25 mouse cellular contexts compared by ENCODE assay signal in genomic region chr14:59186121-59186520, GRCm38 (mm10). TPM values are rescaled to one million over a fixed set of nuclear protein-coding genes. Genes with fewer than 3 reads are reported as not detected.
DNase-seq lines count a peak whose midpoint lies in the region; ATAC-seq and TF ChIP-seq lines count a peak whose summit lies in the region.
"Had no signal": no experiment of that assay in that cellular context is flagged by ENCODE, and none has a peak within 500 bp of the region (broad histone marks: within the 10 kb centered on the region; RNA-seq: fewer than 3 reads in every experiment).

No protein-coding gene starts in this region.

- dilution Hi-C loops in CH12.LX (cut with MboI; ENCODE audit: extremely low pct_ligation_motif_present, extremely low pct_unique_long_range_greater_than_20kb, low sequenced_read_pairs): no loop called here

- H3K36me3 ChIP-seq in liver, adult 2 months (ENCODE audit: control insufficient read depth, insufficient read depth, low read length): no peaks in the 10 kb centered on the region
- no peaks in the 10 kb centered on the region for H3K36me3 ChIP-seq in liver, postnatal 0 days (replicated peaks; ENCODE audit: insufficient read depth, low read length)
- H3K36me3 ChIP-seq in CH12.LX (replicated peaks in 1 of 2; ENCODE audit: control insufficient read depth in 1 of 2, insufficient read depth in 1 of 2, low read length in 1 of 2): no peaks in the 10 kb centered on the region
- H3K36me3 ChIP-seq: G1E had no signal

- no peaks in the 10 kb centered on the region for H3K27me3 ChIP-seq in liver, adult 2 months (ENCODE audit: control insufficient read depth, insufficient read depth, low read length)
- H3K27me3 ChIP-seq in liver, postnatal 0 days (ENCODE audit: insufficient read depth, low read length): no peaks in the 10 kb centered on the region
- no peaks in the 10 kb centered on the region for H3K27me3 ChIP-seq in CH12.LX (replicated peaks)

- peaks cover 6% of the 10 kb centered on the region; the same call in 1 of the 2 replicates for H3K4me1 ChIP-seq in liver, adult 2 months (ENCODE audit: control insufficient read depth, insufficient read depth, low read length)
- H3K4me1 ChIP-seq in liver, postnatal 0 days (ENCODE audit: insufficient read depth): no peaks in the 10 kb centered on the region
- H3K4me1 ChIP-seq in CH12.LX (ENCODE audit: control insufficient read depth in 1 of 2, insufficient read depth in 2 of 2): peaks cover 0 to 14% of the 10 kb centered on the region in 2 experiments; a peak in 2 of 4 replicates

- peak; percentile 93 for DNase-seq in liver, adult 2 months (ENCODE audit: extremely low read depth, low read depth, low spot score)
- no peak for DNase-seq in liver, postnatal 0 days
- DNase-seq in CH12.LX (ENCODE audit: extremely low read depth): no peak
- DNase-seq in left cerebral cortex, adult 11 months (ENCODE audit: low spot score): no peak
- DNase-seq: adrenal gland, adult 2 months; adrenal gland, adult 8-10 months; adrenal gland, postnatal 10 days; adrenal gland, postnatal 14 days; adrenal gland, postnatal 25 days; adrenal gland, postnatal 36 days; B cell, adult 2 months; cerebellum, adult 11 months; cerebellum, adult 11-12 months; cerebellum, adult 18-20 months; cerebellum, adult 2 months had no signal

- H3K27ac ChIP-seq in liver, adult 2 months (replicated peaks; ENCODE audit: insufficient read depth, low read depth, low read length): no peak overlapping the region
- no peak overlapping the region for H3K27ac ChIP-seq in liver, postnatal 0 days (ENCODE audit: low read depth)
- H3K27ac ChIP-seq in CH12.LX (ENCODE audit: insufficient read depth, low read depth): no peak overlapping the region

- WGBS in liver, adult 2 months: 25% methylated on average over 2 of the region's 2 CpGs
- 91% methylated on average over 2 of the region's 2 CpGs for WGBS in liver, postnatal 0 days (ENCODE audit: insufficient replicate concordance)

- H3K79me2 ChIP-seq in liver, adult 2 months (ENCODE audit: control insufficient read depth, insufficient read depth, low read length): no peaks in the 10 kb centered on the region; the same call in 1 of the 2 replicates
- no peaks in the 10 kb centered on the region for H3K79me2 ChIP-seq in CH12.LX (replicated peaks; ENCODE audit: control insufficient read depth, extremely low read depth, insufficient read depth, poor library complexity, severe bottlenecking)

- ATAC-seq in liver, postnatal 0 days: no peak
- ATAC-seq: activated CD4-positive, CD25-positive, alpha-beta regulatory T cell, adult 4 months; Patski had no signal

- no peak for TF ChIP-seq RAD21 in CH12.LX (IDR thresholded peaks at IDR 0.05; ENCODE audit: low read depth, low read length)

- no peak for TF ChIP-seq CTCF in liver, adult 2 months (IDR thresholded peaks at IDR 0.05; ENCODE audit: low read depth, low read length)
- TF ChIP-seq CTCF in liver, postnatal 0 days (IDR thresholded peaks at IDR 0.05; ENCODE audit: low read depth): no peak
- no peak for TF ChIP-seq CTCF in CH12.LX (conservative IDR thresholded peaks at IDR 0.05 in 1 of 2, IDR thresholded peaks at IDR 0.05 in 1 of 2; ENCODE audit: low read depth in 2 of 2, low read length in 2 of 2)

- no peak for TF ChIP-seq POLR2A in liver, adult 2 months (IDR thresholded peaks at IDR 0.05; ENCODE audit: extremely low read depth, insufficient read depth, low read length)
- no peak for TF ChIP-seq POLR2A in CH12.LX (IDR thresholded peaks at IDR 0.05; ENCODE audit: low read depth, low read length)

- in situ Hi-C loops in CH12.LX (cut with MboI; ENCODE audit: low pct_ligation_motif_present, low pct_unique_long_range_greater_than_20kb, low sequenced_read_pairs): no loop called here

- H3K4me3 ChIP-seq in liver, adult 2 months (ENCODE audit: insufficient read depth, low read depth, low read length): no peak overlapping the region
- H3K4me3 ChIP-seq in liver, postnatal 0 days (ENCODE audit: low read depth, low read length): no peak overlapping the region
- H3K4me3 ChIP-seq in CH12.LX (replicated peaks in 1 of 3; ENCODE audit: low read depth in 2 of 3, low read length in 2 of 3, poor library complexity in 1 of 3): no peak overlapping the region

- no peak for TF ChIP-seq EP300 in liver, postnatal 0 days (IDR thresholded peaks at IDR 0.05; ENCODE audit: low read depth)
- TF ChIP-seq EP300 in CH12.LX (IDR thresholded peaks at IDR 0.05; ENCODE audit: low read length): no peak

- H3K4me2 ChIP-seq in liver, postnatal 0 days (ENCODE audit: low read depth, low read length): no peak overlapping the region
- H3K4me2 ChIP-seq in CH12.LX (ENCODE audit: insufficient read depth, low read depth, poor library complexity, severe bottlenecking): no peak overlapping the region

- no peak overlapping the region for H3K9ac ChIP-seq in liver, adult 2 months (ENCODE audit: low read depth, low read length)
- no peak overlapping the region for H3K9ac ChIP-seq in liver, postnatal 0 days (replicated peaks)
- no peak overlapping the region for H3K9ac ChIP-seq in CH12.LX (ENCODE audit: insufficient read depth, low read depth)

- no peaks in the 10 kb centered on the region for H3K9me3 ChIP-seq in liver, postnatal 0 days (ENCODE audit: low read length)
- H3K9me3 ChIP-seq in CH12.LX (replicated peaks; ENCODE audit: low read length): no peaks in the 10 kb centered on the region
- H3K9me3 ChIP-seq: G1E had no signal

TF ChIP-seq in CH12.LX, 34 proteins besides CTCF, POLR2A, EP300 and RAD21:
- peak; percentile 5; the same call in 1 of the 2 replicates for TF ChIP-seq IRF4 (IDR thresholded peaks at IDR 0.05; ENCODE audit: low read depth, low read length)
- no peak for TF ChIP-seq ZKSCAN1 (IDR thresholded peaks at IDR 0.05; ENCODE audit: borderline replicate concordance, low read depth, low read length)

RNA-seq across cellular contexts. Expression of gene Gm5142, which starts 7.6 kb away (rescaled TPM):
- not detected in 2 replicates for total RNA-seq in liver, adult 2 months (2014; rRNA removed)
- polyA plus RNA-seq in liver, adult 2 months (2012; rRNA removed): not detected in 2 replicates
- polyA plus RNA-seq in liver, postnatal 0 days (2015; fragmentation: Nextera tagmentation; extraction: Ambion mirVana): not detected in 2 replicates
- not detected in 2 replicates for total RNA-seq in CH12.LX (2012; rRNA removed)
- not detected in 2 replicates for total RNA-seq in CH12.LX (2014; rRNA removed)
- polyA plus RNA-seq in CH12.LX (2012; ENCODE audit: insufficient read length, low read depth): not detected in 2 replicates
- total RNA-seq: adrenal gland, adult 18-20 months; adrenal gland, adult 2 months; adrenal gland, adult 8-10 months; adrenal gland, postnatal 10 days; adrenal gland, postnatal 14 days; adrenal gland, postnatal 25 days; adrenal gland, postnatal 36 days; adrenal gland, postnatal 4 days; ES-E14; MEL had no signal
- polyA plus RNA-seq: activated CD4-positive, CD25-positive, alpha-beta regulatory T cell, adult 4 months; adrenal gland, adult 2 months; brain, embryonic 14.5 days; C2C12; CD4-positive, CD25-positive, alpha-beta regulatory T cell, adult 4 months; cerebellum, adult 2 months; G1E; Patski had no signal

RNA-seq across cellular contexts. Expression of gene Rcbtb1, which starts 14.9 kb away (rescaled TPM):
- 39.0 and 42.0 TPM in 2 replicates for total RNA-seq in liver, adult 2 months (2014; rRNA removed)
- 19.8 and 25.5 TPM in 2 replicates for polyA plus RNA-seq in liver, adult 2 months (2012; rRNA removed)
- polyA plus RNA-seq in liver, postnatal 0 days (2015; fragmentation: Nextera tagmentation; extraction: Ambion mirVana): 16.1 and 16.5 TPM in 2 replicates
- total RNA-seq in CH12.LX (2012; rRNA removed): 24.5 and 26.0 TPM in 2 replicates
- 31.7 and 33.1 TPM in 2 replicates for total RNA-seq in CH12.LX (2014; rRNA removed)
- 34.9 and 41.7 TPM in 2 replicates for polyA plus RNA-seq in CH12.LX (2012; ENCODE audit: insufficient read length, low read depth)

RNA-seq across cellular contexts. Expression of gene 1700129C05Rik, which starts 43.4 kb away (rescaled TPM):
- not detected in 2 replicates for total RNA-seq in liver, adult 2 months (2014; rRNA removed)
- not detected in 2 replicates for polyA plus RNA-seq in liver, adult 2 months (2012; rRNA removed)
- polyA plus RNA-seq in liver, postnatal 0 days (2015; fragmentation: Nextera tagmentation; extraction: Ambion mirVana): not detected in 2 replicates
- total RNA-seq in CH12.LX (2012; rRNA removed) (not detected in 2 replicates), CH12.LX (2014; rRNA removed) (not detected in 2 replicates)
- polyA plus RNA-seq in CH12.LX (2012; ENCODE audit: insufficient read length, low read depth): not detected in 2 replicates
- total RNA-seq: adrenal gland, adult 18-20 months; adrenal gland, adult 2 months; adrenal gland, adult 8-10 months; adrenal gland, postnatal 10 days; adrenal gland, postnatal 14 days; adrenal gland, postnatal 25 days; adrenal gland, postnatal 36 days; adrenal gland, postnatal 4 days; ES-E14; MEL had no signal
- polyA plus RNA-seq: activated CD4-positive, CD25-positive, alpha-beta regulatory T cell, adult 4 months; adrenal gland, adult 2 months; brain, embryonic 14.5 days; C2C12; CD4-positive, CD25-positive, alpha-beta regulatory T cell, adult 4 months; cerebellum, adult 2 months; G1E; Patski had no signal
